Mouse (Mus musculus) cerebellum, adult 9-10 months (tissue): ENCODE data around the gene Rasl12.

ENCODE experiments used
- DNase-seq: peaks from one replicate; pipeline ENCODE4 v3.0.0; 2022

Rasl12 gene

DNA sequence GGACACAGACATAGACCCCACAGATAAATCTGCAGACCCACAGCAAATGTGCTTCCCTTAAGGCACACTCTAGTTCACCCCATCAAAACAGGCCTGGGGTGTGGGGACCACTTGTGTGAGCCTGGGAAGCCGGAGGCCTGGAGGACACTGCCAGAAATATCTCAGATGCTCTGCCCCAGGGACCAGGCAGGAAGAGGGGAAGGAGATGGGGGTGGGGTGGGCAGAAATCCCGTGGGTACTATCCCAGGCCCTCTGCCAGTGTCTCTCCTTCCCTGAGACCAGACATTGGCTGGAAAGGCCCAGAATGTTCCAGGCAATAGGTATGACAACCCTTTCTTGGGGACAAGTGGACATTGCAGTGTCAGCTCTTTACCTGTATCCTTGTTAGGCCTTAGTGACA lies 4.7 kb upstream of the Rasl12 start:
- no peak for DNase-seq

DNA sequence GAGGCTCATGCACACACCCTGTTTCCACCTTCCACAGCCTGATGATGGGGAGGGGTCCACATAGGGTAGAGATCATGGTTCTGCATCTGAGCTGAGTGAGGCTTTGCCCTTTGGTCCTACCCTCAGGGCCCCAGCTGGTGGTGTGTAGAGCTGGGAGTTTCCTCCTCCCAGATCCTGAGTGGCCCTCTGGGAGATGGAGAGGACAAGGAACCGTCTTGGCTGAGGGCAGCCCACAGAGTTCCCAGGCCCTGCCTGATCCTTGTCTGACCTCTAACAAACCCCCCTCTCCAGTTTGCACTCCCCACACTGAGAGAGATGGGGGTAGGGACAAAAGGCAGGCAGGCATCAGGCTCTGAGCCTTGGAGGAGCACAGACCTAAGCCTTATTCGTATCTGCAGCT lies 3.9 kb upstream of the Rasl12 start:
- DNase-seq = no peak

DNA sequence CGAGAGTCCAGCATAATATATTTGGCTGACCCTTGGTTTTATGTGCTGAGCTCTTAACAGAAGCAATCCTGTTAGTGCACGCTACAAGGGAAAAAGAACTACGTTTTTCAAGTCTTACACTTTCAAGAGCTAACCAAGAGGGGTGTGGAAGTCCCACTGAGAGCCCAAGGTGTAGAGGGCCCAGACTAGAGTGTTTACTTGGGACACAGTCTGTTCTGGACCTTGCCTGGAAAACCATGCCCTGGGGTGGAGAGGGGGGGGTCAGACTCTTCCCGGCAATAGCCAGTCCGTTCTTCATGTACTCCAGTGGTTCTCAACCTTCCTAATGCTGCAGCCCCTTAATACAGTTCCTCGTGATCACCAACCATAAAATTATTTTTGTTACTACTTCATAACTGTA lies 1.6 kb downstream of the Rasl12 start:
- DNase-seq = no peak

DNA sequence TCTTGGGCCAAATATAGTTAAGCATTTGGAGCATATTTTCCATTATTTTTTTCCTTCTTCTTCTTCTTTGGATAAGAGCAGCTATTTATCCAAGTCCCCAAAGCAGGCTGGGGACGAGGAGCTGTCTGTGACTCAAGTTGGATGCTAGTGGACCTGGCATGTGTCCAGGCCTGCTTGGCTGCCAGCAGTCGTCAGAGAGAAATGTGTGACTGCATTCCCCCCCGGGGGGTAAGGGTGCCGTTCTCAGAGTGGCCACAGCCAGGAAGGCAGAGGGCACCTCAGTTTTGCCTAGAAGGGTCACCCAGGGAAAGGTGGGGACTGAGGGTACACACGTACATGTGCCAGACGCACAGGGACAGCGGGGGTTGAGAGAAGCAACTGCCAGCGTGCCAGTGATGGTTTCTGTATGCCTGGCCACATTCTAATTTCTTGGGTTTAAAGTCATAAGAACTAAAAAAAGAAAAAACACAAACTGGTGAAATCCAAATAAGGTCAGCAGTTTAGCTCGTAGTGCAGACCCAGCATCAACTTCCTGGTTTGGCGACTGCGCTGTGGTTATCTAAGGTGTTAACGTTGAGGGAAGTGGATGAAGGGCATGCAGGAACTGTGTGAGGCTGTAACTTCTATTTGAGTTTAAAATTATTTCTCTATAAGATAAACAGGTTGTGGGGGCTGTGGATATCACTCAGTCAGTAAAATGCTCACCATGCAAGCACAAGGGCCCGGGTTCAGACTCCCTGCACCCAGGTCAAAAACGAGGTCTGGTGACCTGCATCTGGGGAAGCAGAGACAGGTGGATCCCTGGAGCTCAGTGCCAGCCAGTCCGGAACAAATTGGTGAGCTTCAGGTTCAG lies 6.3 kb downstream of the Rasl12 start:
- peak; percentile 61 for DNase-seq

DNA sequence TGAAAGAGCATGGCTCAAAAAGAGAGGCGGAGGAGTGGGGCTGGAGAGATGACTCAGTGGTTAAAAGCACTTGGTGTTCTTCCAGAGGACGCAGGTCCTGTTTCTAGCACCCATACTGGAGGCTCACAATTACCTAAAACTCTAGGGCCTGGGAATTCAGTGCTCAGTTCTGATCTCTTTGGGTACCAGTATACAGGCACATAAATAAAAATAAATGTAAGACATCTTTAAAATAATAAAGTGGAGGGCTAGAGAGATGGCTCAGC lies 6.8 kb downstream of the Rasl12 start:
- no peak for DNase-seq

DNA sequence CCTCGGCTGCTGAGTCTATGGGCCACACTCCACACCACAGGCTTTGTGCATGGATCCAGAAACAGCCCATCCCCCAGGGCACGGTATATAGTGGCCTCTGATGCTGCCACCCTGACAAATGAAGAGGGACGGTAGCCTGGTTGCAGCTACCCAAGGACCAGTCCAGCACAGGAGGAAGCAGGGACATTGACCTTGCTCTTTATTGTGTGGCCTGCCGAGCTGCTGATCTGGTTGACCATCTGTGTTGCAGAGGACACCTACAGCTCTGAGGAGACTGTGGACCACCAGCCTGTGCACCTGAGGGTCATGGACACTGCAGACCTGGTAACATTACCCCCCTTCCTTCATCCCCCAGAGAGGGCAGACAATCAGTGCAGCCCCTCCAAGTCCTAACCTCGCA lies 9.0 kb downstream of the Rasl12 start:
- no peak for DNase-seq

DNA sequence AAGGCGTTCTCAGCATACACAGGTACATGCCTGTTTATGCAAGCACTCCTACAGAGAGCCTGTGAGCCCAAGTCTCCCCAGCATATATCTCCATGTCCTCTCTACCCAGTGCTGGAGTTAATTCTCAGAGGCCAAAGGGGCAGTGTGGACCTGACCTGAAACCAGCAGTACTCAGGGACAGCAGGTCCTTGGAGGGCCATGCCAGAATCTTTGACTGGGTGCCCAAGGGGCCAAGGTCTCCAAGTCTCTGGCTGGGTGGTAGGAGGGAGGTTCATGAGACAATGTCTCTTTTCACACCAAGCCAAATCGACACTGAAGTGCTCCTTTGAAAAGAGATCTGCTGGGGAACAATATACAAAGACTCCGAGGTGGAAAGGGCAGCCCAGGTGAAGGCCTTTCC lies 9.6 kb downstream of the Rasl12 start:
- DNase-seq = no peak

DNA sequence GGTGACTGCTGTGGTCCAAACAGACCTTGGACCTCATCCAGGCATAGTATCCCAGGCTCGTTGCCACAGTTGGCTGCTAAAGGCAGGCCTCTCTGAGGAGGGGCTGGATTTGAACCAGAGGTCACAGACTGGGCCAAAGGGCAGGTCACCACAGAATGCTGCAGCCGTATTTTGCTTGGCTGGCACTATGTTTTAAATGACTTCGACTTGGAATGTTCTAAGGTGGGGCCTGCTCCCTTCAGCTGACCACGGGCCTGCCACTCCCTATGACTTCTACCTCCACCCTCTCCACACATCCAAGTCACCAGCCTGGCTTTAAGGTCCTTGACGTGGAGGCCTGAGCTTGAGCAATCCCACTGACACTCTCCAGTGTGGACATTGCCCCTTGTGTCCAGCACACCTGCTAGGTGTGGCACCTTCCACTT lies 10.6 kb downstream of the Rasl12 start:
- DNase-seq = no peak

DNA sequence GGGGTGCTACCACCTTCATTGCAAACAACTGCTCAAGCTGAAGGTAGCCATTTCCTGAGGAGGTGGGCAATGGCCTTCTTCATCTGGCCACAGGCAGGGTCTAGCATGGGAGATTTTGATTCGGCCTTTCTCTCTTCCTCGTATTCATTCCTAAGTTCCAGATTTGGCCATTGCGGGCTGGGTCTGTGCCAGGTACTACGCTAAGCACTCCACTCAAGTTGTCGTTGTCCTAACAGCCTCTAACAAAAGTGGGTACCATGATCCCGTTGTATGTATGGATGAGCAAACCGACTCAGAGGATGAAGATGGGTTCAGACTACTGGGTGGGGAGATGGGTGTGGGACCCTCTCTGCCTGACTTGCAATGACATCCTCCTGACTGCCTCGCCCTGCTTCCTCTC lies 12.1 kb downstream of the Rasl12 start:
- no peak for DNase-seq

DNA sequence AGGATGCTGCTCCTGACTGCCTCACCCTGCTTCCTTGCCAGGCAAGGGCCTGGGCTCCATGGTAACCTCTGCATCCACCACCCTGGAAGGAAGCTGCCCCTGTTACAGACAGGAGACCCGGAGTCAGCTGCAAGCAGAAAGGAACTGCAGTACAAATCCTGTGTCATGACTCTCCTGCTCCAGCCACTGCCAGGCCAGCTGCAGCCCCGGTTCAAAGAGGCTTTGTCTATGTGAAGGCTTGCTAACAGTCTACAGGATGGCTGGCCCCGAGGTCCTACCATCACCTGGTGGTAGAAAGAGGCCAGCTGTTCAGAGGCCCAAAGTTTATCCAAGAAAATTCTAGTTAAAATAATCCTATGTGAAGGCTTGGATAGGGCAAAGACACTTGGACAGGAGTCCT lies 13.0 kb downstream of the Rasl12 start:
- DNase-seq = no peak

DNA sequence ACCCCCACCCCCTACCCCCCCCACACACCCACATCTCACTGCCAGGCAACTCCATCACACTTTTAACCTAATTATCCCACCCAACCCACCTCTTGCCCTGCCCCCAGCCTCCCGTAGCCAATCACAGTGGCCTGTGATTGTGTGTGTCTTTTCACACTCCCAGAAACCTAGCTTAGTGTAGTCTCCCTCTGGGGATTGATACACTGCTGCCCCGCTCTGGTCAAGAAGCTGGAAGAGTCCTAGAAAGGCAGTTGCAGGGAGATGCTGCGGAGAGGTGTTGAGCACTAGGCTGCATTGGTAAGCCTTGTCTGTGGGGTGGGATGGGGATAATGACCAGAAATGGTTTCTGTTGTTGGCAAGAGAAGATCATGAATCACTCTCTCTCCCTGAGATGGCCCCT lies 19.4 kb downstream of the Rasl12 start:
- DNase-seq = no peak

DNA sequence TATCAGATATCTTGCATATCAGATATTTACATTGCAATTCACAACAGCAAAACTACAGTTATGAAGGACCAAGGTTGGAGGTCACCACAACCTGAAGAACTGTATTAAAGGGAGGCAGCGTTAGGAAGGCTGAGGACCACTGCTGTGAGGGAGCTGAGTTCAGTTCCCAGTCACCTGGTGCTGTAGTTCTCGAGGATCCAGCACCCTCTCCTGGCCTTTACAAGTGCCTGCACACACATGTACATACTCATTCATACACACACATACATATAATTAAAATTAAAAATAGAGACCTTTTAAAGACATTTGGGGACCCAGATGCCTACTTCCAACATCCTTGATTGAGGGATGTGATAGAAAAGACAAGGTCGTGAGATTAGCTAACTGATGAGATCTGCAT lies 21.3 kb downstream of the Rasl12 start:
- DNase-seq = no peak

DNA sequence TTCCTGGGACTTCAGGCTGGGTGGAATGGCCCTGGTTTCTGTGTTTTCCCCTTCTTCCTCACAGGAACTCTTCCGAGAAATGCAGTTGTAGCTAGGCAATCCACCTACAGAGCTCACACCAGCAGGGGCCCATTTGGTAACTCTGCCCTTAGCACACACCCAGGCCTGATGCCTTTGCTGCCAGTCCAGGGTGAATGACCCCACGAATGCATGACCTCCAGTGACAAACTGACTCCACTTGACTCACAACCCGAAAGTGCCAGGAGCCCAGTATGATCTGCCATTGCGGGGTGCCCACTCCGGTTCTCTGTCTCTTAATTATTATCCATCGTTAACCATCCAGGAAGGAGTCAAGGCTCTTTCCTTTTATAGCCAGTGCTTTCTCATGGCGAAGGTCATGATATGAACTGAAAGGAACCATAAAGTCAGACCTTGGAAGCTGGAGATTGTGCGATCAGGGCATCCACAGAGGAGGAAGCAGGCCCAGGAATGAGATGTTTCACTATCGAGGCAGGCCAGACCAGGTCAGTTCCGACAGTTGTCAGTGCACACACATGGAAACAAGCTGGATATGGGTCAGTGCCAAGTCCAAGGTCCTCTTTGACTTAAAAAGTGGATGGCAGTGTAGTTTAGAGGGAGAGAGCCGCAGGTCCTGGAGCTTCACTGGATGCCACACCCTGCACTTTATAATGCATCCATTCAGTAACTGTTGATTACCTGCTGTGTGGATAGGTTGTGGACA lies 24.6 kb downstream of the Rasl12 start, which contains the start of gene Slc51b:
TSS of gene Slc51b (minus strand) at position 196 of the 742 bp plus-strand sequence.
- DNase-seq = no peak

DNA sequence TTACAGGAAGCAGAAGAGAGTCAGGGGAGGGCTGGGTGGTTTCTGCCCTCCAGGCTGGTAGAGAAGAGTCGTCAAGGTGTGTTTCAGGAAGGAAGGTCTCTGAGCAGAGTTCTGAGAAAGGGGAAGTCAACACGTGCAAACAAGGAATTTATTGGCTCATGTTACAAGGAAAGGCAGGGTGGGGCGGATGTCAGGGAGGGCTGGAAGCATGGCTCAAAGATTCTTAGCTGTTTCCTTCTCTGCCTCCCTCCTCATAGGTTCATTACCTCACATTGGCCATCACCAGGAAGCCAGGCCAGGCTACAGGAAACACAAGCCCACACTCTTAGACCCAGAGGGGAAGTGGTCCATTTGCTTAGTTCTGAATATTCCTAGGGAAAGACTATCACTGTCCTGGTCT lies 26.1 kb downstream of the Rasl12 start:
- no peak for DNase-seq

DNA sequence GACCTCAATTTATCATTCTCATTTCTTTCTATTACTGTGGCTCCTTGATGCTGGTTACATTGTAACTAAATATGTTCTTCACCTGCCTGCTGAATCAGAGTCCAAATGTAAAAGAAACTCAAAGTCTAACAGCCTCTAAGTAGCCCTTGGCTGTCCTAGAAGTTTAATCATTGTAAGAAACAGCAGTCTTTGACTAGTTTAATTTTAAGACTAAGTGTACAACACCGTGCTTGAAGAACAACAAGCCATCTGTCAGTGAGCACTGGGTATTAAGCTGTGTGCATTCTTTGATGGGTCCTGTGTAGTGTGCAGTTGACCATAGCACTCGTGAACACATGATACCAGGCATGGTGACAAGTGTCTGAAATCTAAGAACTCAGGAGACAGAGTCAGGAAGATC lies 29.2 kb downstream of the Rasl12 start:
- no peak for DNase-seq

DNA sequence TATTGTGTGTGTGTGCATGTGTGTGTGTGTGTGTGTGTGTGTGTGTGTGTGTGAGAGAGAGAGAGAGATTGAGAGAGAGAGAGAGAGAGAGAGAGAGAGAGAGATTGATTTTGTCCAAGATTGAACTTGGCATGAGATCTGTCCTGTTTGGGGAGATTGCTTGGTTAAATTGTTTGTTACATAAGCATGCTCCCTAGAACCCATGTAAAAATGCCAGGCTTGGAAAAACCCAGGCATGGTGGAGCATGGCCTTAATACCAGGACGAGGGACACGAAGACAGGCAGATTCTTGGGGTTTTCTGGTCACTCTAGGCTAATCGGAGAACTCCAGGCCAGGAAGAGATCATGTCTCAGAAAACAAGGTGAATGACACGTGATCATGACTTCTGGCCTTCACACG lies 29.7 kb downstream of the Rasl12 start:
- DNase-seq = no peak

DNA sequence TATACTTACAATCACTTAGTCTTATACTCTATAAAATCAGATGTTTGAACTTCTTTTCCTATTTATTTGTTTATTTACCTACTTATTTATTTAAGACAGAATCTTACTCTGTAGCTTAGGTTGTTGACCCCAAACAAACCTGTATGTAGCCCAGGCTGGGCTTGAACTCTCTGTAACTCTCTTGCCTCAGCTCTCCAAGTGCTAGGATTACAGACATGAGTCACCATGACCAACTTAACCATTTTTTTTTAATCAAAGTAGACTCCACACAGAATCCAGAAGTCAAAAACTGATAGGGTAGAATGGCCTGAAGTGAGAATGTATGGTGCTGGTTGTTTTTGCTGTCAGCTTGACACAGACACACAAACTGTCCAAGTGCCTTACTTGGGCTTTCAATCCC lies 32.1 kb downstream of the Rasl12 start:
- no peak for DNase-seq

DNA sequence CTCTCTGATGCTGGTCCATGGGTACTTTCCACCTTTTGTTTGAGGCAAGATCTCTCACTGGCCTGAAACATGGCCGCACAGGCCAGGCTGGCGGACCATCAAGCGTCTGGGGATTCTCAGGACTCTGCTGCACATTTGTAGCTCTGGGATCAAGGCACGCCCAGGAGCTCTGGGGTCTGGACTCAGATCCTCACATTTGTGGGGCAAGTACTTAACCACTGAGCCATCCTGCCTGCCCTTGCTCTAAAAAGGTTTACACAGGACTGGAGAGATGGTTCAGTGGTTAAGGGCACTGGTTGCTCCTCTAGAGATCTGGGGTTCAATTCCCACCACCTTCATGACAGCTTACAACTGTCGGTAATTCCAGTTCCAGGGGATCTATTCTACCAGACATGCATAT lies 32.6 kb downstream of the Rasl12 start:
- DNase-seq = no peak

DNA sequence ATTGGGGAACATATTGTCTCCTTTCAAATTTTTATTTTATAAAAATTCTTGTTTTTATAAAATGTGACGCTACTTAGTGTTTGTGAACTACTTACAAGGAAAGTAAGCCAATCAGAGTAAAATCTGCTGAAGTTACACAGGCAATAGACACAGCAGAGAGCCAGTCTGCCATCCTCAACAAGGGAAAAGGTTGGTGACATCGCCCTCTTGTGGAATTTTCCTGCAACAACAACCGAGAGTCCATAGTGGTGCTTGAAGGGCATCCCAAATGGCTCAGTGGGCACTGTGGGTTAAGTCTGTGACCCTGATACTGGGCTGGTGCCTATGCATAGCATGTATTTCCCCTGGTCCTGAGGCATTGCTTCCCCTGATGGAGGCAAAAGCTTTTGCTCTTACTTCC lies 33.9 kb downstream of the Rasl12 start:
- peak; percentile 84 for DNase-seq

DNA sequence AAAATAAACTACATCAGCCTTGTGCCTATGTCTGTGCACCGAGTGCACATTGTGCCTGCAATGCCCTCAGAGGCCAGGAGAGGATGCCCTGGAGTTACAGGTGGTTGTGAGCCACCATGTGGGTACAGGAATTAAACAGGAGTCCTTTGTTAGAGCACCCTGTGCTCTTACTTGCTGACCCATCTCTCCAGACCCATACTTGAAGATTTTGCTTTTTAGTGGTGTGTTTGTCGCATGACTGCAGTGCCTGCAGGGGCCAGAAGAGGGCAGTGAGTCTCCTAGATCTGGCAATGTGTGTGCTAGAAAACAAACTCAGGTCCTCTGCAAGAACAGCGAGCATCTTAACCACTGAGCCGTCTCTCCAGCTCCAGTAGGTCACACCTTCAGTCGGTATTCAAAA lies 35.8 kb downstream of the Rasl12 start:
- no peak for DNase-seq

DNA sequence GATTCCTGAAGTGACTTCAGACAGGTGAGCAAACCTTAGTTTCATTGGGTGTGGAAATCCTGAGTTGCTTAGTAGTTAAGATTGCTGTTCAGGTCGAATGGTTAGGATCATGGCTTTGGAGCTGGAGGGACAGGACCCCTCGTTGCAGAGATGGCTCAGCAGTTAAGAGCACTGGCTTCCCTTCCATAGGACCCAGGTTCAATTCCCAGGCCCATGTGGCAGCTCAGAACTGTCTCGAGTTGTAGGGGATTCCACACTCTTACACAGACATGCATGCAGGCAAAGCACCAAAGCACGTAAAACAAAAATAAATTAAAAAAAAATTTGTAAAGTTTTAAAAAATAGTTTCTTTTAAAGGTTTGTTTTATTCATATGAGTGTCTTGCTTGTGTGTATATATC lies 36.9 kb downstream of the Rasl12 start:
- no peak for DNase-seq

DNA sequence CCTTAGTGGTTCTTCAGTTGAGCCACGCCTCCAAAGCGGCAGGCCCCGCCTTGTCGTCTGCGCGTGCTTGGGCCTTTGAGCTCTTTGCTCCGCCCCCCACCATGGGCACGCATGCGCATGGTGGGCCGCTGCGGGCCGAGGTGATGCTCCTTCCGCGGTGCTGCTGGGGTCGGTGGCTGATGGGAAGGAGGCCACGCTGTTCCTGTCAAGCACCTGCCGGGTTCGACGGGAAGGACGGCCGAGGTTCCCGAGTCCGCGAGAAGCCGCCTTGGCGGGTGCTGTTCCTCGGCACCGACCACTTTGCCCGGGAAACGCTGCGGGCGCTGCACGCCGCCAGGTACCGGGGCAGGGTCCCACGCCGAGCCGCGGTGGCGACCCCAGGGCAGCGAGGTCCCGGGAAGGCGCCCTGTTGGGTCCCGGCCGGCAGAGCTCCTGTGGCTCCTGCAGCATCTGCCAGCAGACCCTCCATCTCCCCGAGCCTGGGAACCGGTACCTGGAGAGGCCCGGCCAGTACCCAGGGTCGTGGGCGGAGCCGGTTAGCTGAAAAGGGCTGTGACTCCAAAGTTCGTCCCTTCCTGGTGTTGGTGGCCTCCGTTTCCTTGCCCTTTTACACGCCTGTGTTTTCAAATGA lies 37.5 kb downstream of the Rasl12 start, which contains the start of gene Mtfmt:
TSS of gene Mtfmt (plus strand) at position 112 of the 631 bp plus-strand sequence.
- DNase-seq = peak; percentile 92

DNA sequence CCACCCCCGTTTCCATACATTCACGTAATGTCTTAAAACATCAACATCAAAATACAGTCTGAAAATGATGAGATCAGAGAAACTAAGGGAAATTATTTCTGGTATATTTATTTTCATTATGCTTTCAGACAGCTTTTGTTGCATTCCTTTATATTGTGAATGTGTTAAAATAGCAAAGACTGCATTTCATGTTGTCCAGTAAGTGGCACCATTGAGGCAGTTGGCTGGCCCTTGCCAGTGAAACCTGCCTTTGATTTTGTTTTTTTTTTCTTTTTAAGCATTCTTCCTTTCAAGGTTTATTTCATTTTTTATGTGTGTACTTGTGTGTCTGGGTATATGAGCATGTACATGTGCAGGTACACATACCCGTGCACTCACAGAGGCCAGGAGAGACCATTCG lies 46.4 kb downstream of the Rasl12 start:
- no peak for DNase-seq

DNA sequence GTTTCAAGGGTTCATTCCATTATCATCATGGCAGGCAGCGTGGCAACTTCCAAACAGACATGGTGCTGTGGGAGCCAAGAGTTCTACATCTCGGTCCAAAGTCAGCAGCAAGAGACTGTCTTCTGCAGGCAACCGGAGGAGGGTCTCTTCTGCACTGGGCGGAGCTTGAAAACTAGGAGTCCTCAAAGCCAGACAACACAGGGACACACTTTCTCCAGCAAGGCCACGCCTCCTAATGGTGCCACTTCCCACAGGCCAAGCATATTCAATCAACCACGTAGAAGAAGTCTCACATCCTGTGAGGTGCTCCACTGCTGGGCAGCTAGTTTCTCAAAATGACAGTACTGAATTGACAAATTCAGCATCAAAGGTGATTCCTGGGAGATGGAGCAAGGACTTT lies 49.6 kb downstream of the Rasl12 start:
- DNase-seq = no peak
